Mouse (Mus musculus) urinary bladder, postnatal 36 days (tissue): ENCODE results near the gene Arhgap15.

Experiments
- DNase-seq, 2 experiments: peaks; one replicate each; pipeline ENCODE4 v3.0.0; 2022; ENCODE audit warnings: low spot score in 2 of 2, mixed read lengths in 1 of 2

The Arhgap15 gene

DNA sequence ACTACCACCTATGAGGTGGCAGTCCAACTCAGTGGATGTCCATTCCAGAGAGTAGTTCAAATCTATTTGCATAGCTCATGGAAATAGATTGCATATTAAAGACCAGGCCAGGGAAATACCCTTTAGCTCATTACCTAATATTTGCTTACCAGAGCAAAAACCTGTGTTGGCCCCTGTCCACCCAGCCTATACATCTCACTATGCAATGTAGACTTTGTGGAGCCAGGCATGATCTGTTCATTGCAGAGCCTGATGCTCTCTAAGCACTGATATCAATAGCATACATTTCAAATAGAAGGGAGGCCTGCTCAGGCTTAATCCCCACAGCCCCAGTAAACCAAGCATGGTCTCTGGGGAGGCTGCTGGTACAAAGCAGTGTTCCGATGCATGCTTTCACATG lies 689.4 kb downstream of the Arhgap15 start:
- DNase-seq: no peak

- DNase-seq: no peak
These were observed 696.3 kb downstream of the Arhgap15 start for GRCm38 (mm10) chr2:44444938-44445337.
